Mouse (Mus musculus) cerebellum, postnatal 25 days (tissue): ENCODE results near the gene Zfp410.

ENCODE experiments used
- DNase-seq, 2 experiments: peaks; one replicate each; pipeline ENCODE4 v3.0.0; 2021; ENCODE audit warnings: mixed read lengths in 2 of 2

Zfp410 gene

DNA sequence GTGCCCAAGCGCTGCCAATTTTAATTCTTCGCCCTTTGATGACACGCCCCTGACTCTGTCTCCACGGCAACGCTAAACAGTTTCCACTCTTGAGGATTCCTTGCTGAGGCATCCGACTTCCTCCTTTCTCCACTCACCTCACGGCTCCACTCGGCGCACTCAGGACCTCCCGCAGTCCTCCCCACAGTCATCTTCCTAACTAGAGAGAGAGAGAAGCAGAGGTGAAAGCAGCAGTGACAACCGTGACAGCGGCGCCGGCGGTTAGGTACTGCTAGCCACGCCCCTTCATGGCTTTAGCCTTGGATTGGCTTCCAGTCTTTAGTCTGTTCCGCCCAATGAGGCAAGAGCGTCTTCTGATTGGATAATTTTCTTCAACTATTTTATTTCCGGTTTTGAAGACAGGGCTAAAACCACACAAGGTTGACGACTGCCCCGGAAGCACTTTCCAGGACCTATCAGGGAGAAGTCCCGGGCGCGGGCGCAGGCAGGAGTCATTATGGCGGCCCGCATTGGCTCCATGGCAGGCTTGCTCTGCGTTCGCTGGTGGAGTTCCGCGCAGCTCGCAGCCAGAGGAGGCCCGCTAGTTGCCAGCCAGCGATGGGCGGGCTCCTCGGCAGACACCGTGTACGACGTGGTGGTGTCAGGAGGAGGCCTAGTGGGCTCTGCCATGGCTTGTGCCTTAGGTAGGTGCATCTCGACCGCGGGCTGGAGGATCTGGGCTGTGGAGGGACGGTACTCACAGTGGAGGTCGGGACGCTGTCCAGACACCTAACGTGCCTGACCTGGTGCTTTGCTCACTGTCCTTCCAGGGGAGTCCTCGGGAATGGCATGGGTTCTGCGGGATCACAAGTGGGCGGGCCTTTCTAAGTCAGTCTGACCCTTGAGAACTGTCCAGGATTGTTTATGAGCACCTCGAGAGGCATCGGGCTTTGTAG is 45.2 kb downstream of the Zfp410 start, which contains the start of the genes Coq6 and Fam161b:
TSS of gene Coq6 (plus strand) at position 103 of the 935 bp plus-strand sequence.
TSS of gene Fam161b (minus strand) at position 279 of the 935 bp plus-strand sequence.
- DNase-seq = peak; percentile 91 to 96

- DNase-seq = no peak
Observed at GRCm38 (mm10) chr12:84362872-84363271, 46.2 kb downstream of the Zfp410 start.

- no peak for DNase-seq
Observed at GRCm38 (mm10) chr12:84364291-84364690, 47.6 kb downstream of the Zfp410 start.

DNA sequence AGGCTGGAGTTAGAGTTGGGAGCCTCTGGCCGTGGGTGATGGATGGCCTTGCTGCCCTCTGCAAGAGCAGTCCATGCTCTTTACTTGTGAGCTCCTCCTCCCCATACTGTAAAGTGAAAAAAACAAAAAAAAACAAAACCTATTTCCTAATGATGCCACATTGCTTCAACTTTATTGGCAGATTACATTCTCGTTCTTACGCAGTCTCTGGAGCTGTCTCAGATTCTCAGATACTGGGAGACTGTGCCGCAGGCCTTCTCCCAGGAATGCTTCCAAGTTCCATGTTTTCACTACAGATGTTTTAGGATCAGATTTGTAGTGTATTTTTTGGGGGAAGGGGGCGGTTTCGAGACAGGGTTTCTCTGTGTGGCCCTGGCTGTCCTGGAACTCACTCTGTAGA is 48.5 kb downstream of the Zfp410 start:
- no peak for DNase-seq

DNA sequence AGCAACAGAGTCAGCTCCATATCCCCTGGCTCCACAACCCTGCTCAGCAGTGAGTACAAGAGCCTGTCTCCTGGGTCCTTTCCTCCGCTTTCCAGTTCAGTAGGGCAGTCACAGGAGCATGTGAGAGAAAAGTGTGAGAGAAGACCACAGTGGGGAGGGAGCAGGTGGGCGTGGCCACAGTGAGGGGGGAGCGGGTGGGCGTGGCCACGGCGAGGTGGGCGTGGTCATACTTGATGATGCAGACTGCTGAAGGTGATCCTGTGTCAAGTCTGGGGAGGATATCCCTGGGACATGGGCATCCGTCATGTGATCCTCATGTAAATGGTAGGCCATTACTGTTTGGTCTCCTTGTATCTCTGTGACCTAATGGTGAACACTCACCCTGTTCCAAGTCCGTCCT is 50.3 kb downstream of the Zfp410 start:
- DNase-seq = no peak

DNA sequence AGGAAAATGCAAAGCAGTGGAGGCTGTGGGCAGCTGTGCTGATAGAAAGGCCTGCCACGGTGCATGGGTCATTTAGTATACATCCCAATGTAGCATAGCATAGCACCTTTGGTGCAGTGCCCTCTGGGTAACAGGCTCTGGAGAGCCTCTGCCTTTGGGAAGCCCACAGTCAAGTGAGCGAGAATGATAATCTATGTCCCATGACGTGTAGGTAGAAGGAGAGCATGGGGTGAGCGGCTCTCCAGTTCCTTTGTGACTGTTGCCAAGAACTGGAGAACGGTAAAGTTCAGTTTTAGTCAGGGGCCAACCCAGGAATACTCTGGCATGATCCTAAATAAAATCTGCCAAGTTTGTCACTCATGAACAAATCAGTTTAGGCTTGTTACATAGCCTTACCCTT is 55.0 kb downstream of the Zfp410 start:
- DNase-seq = no peak

- DNase-seq = no peak
Observed at GRCm38 (mm10) chr12:84373831-84374481, 57.3 kb downstream of the Zfp410 start.

DNA sequence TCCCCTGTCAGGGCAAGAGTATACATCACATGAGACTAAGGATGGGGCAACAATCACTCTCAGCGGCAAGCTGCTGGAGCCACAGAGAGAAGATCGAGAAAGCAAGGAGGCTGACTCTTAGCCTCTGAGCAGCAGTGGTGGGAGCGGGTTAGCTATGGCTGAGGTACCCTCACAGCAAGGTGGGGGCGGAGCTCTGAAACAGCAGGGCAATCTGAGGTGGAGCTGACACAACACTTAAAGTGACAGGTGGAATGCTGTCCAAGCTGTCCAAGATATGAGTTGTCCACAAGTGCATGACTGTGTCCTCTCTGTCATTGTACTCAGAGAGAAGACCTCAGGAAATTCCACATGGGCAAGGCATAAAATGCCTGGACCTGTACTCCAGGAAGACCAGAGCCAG is 65.7 kb downstream of the Zfp410 start:
- no peak for DNase-seq

GRCm38 (mm10) chr12:84384644-84385081 is 68.0 kb downstream of the Zfp410 start:
- DNase-seq = peak in 1 of 2 experiments; percentile 33

GRCm38 (mm10) chr12:84385408-84385807 is 68.8 kb downstream of the Zfp410 start:
- DNase-seq = no peak

- no peak for DNase-seq
Observed at GRCm38 (mm10) chr12:84388097-84388496, 71.4 kb downstream of the Zfp410 start.

GRCm38 (mm10) chr12:84388774-84389400 is 72.2 kb downstream of the Zfp410 start:
- DNase-seq = no peak

DNA sequence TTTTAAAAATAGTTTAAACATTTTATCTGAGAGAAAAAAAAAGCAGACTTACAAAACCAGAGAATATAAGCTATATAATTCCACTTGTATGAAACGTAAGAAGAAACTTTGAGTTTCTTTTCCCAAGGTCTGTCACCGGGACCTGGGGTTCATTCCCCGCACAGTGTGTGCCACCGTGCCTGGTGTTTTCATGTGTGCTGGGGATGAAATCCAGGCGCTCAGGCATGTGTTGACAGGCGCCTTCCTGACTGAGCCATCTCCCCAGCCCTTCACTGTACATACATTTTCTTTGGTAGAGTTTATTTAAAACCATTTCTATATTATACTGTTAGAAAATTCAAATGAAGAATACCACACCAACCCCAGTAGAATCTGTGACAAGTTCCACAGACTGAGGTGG is 73.7 kb downstream of the Zfp410 start:
- no peak for DNase-seq

DNA sequence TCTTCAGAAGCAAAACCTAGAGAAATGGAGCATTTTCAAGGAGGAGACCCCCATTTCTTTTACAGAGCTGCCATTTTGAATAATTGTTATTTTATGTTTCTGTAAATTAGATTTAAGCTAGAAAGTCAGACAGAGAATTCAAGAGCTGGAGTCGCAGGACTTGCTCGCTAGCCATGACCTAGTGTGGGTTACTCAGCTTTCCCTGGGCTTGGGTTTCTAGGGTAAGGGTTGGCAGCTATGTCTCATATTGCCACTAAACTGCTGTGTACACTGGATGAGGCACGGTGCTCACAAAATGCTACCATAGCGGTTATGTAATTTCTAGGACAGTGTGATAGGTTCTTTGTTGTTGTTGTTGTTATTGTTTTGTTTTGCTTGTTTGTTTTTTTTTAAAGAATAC is 76.0 kb downstream of the Zfp410 start:
- no peak for DNase-seq
